Mouse (Mus musculus): ENCODE measurements at regions not wholly inside any gene's neighbourhood (a gene's known extent, or its start where the extent isn't known, plus 50 kb on each side); places are given as distances from the start of the nearest gene placed in this dataset.

GRCm38 (mm10) chr10:98839963-98840362, 74.2 kb upstream of the Atp2b1 start:
- Histone ChIP-seq H3K4me2 (ENCODE audit: low read depth, low read length) (no peak overlapping the region), H3K4me1 (ENCODE audit: control insufficient read depth, insufficient read depth, low read length) (no peaks in the 10 kb centered on the region), H3K27ac (replicated peaks; ENCODE audit: low read depth, low read length) (no peak overlapping the region), H3K36me3 (replicated peaks; ENCODE audit: control insufficient read depth, insufficient read depth, low read depth, low read length) (no peaks in the 10 kb centered on the region), H3K9me3 (replicated peaks; ENCODE audit: control insufficient read depth, low read length) (no peaks in the 10 kb centered on the region), H3K27me3 (ENCODE audit: control insufficient read depth, insufficient read depth, low read length) (no peaks in the 10 kb centered on the region), H3K4me3 (ENCODE audit: low read depth, low read length) (no peak overlapping the region), H3K9ac (replicated peaks; ENCODE audit: low read length) (no peak overlapping the region)
- 88% methylated on average over 11 of the region's 11 CpGs for WGBS
- DNase-seq (ENCODE audit: low spot score) (no peak), ATAC-seq (replicated peaks; ENCODE audit: insufficient number of reproducible peaks, low FRiP score, low TSS enrichment, low read depth) (no peak)

- no peaks in the 10 kb centered on the region for H3K4me1 ChIP-seq (ENCODE audit: control insufficient read depth, insufficient read depth, low read length)
- H3K36me3 ChIP-seq (replicated peaks; ENCODE audit: control insufficient read depth, insufficient read depth, low read depth, low read length), result no peaks in the 10 kb centered on the region
- DNase-seq (ENCODE audit: low spot score), result no peak
- no peak overlapping the region for H3K27ac ChIP-seq (replicated peaks; ENCODE audit: low read depth, low read length)
- no peaks in the 10 kb centered on the region for H3K9me3 ChIP-seq (replicated peaks; ENCODE audit: control insufficient read depth, low read length)
- WGBS, result 83% methylated on average over 8 of the region's 8 CpGs
- no peak overlapping the region for H3K4me2 ChIP-seq (ENCODE audit: low read depth, low read length)
- no peaks in the 10 kb centered on the region for H3K27me3 ChIP-seq (ENCODE audit: control insufficient read depth, insufficient read depth, low read length)
- no peak for ATAC-seq (replicated peaks; ENCODE audit: insufficient number of reproducible peaks, low FRiP score, low TSS enrichment, low read depth)
- H3K9ac ChIP-seq (replicated peaks; ENCODE audit: low read length), result no peak overlapping the region
- H3K4me3 ChIP-seq (ENCODE audit: low read depth, low read length), result no peak overlapping the region
Measured at GRCm38 (mm10) chr10:98840411-98840810, 73.8 kb upstream of the Atp2b1 start.

GRCm38 (mm10) chr10:98840957-98841831, 73.0 kb upstream of the Atp2b1 start:
- no peaks in the 10 kb centered on the region for H3K27me3 ChIP-seq (ENCODE audit: control insufficient read depth, insufficient read depth, low read length)
- ATAC-seq (replicated peaks; ENCODE audit: insufficient number of reproducible peaks, low FRiP score, low TSS enrichment, low read depth) (no peak), DNase-seq (ENCODE audit: low spot score) (no peak)
- no peaks in the 10 kb centered on the region for H3K36me3 ChIP-seq (replicated peaks; ENCODE audit: control insufficient read depth, insufficient read depth, low read depth, low read length)
- H3K4me1 ChIP-seq (ENCODE audit: control insufficient read depth, insufficient read depth, low read length), result no peaks in the 10 kb centered on the region
- H3K9ac ChIP-seq (replicated peaks; ENCODE audit: low read length), result no peak overlapping the region
- no peak overlapping the region for H3K4me3 ChIP-seq (ENCODE audit: low read depth, low read length)
- 82% methylated on average over 13 of the region's 13 CpGs for WGBS
- no peak overlapping the region for H3K4me2 ChIP-seq (ENCODE audit: low read depth, low read length)
- no peaks in the 10 kb centered on the region for H3K9me3 ChIP-seq (replicated peaks; ENCODE audit: control insufficient read depth, low read length)
- H3K27ac ChIP-seq (replicated peaks; ENCODE audit: low read depth, low read length), result no peak overlapping the region

- Histone ChIP-seq H3K4me2 (ENCODE audit: low read depth, low read length) (no peak overlapping the region), H3K9me3 (replicated peaks; ENCODE audit: control insufficient read depth, low read length) (no peaks in the 10 kb centered on the region), H3K27me3 (ENCODE audit: control insufficient read depth, insufficient read depth, low read length) (no peaks in the 10 kb centered on the region), H3K36me3 (replicated peaks; ENCODE audit: control insufficient read depth, insufficient read depth, low read depth, low read length) (no peaks in the 10 kb centered on the region), H3K4me1 (ENCODE audit: control insufficient read depth, insufficient read depth, low read length) (no peaks in the 10 kb centered on the region), H3K27ac (replicated peaks; ENCODE audit: low read depth, low read length) (no peak overlapping the region), H3K4me3 (ENCODE audit: low read depth, low read length) (no peak overlapping the region), H3K9ac (replicated peaks; ENCODE audit: low read length) (no peak overlapping the region)
- ATAC-seq (replicated peaks; ENCODE audit: insufficient number of reproducible peaks, low FRiP score, low TSS enrichment, low read depth) (no peak), DNase-seq (ENCODE audit: low spot score) (no peak)
- WGBS, result 87% methylated on average over 3 of the region's 3 CpGs
Measured at GRCm38 (mm10) chr10:98841860-98842259, 72.3 kb upstream of the Atp2b1 start.

GRCm38 (mm10) chr10:98842721-98843120, 71.5 kb upstream of the Atp2b1 start:
- H3K27ac ChIP-seq (replicated peaks; ENCODE audit: low read depth, low read length), result no peak overlapping the region
- no peak overlapping the region for H3K4me3 ChIP-seq (ENCODE audit: low read depth, low read length)
- no peaks in the 10 kb centered on the region for H3K36me3 ChIP-seq (replicated peaks; ENCODE audit: control insufficient read depth, insufficient read depth, low read depth, low read length)
- 67% methylated on average over 1 of the region's 1 CpGs for WGBS
- H3K9me3 ChIP-seq (replicated peaks; ENCODE audit: control insufficient read depth, low read length), result no peaks in the 10 kb centered on the region
- no peaks in the 10 kb centered on the region for H3K27me3 ChIP-seq (ENCODE audit: control insufficient read depth, insufficient read depth, low read length)
- ATAC-seq (replicated peaks; ENCODE audit: insufficient number of reproducible peaks, low FRiP score, low TSS enrichment, low read depth) (no peak), DNase-seq (ENCODE audit: low spot score) (no peak)
- H3K4me1 ChIP-seq (ENCODE audit: control insufficient read depth, insufficient read depth, low read length), result no peaks in the 10 kb centered on the region
- H3K9ac ChIP-seq (replicated peaks; ENCODE audit: low read length), result no peak overlapping the region
- no peak overlapping the region for H3K4me2 ChIP-seq (ENCODE audit: low read depth, low read length)

- no peak for DNase-seq (ENCODE audit: low spot score)
- Histone ChIP-seq H3K27me3 (ENCODE audit: control insufficient read depth, insufficient read depth, low read length) (no peaks in the 10 kb centered on the region), H3K9me3 (replicated peaks; ENCODE audit: control insufficient read depth, low read length) (no peaks in the 10 kb centered on the region), H3K36me3 (replicated peaks; ENCODE audit: control insufficient read depth, insufficient read depth, low read depth, low read length) (no peaks in the 10 kb centered on the region), H3K27ac (replicated peaks; ENCODE audit: low read depth, low read length) (no peak overlapping the region), H3K9ac (replicated peaks; ENCODE audit: low read length) (no peak overlapping the region), H3K4me1 (ENCODE audit: control insufficient read depth, insufficient read depth, low read length) (no peaks in the 10 kb centered on the region), H3K4me2 (ENCODE audit: low read depth, low read length) (no peak overlapping the region), H3K4me3 (ENCODE audit: low read depth, low read length) (no peak overlapping the region)
- 89% methylated on average over 3 of the region's 3 CpGs for WGBS
- no peak for ATAC-seq (replicated peaks; ENCODE audit: insufficient number of reproducible peaks, low FRiP score, low TSS enrichment, low read depth)
Measured at GRCm38 (mm10) chr10:98849851-98850250, 64.4 kb upstream of the Atp2b1 start.

GRCm38 (mm10) chr10:98857395-98857794, 56.8 kb upstream of the Atp2b1 start:
- Histone ChIP-seq H3K9ac (replicated peaks; ENCODE audit: low read length) (no peak overlapping the region), H3K4me3 (ENCODE audit: low read depth, low read length) (no peak overlapping the region), H3K4me2 (ENCODE audit: low read depth, low read length) (no peak overlapping the region), H3K4me1 (ENCODE audit: control insufficient read depth, insufficient read depth, low read length) (no peaks in the 10 kb centered on the region), H3K27ac (replicated peaks; ENCODE audit: low read depth, low read length) (no peak overlapping the region), H3K9me3 (replicated peaks; ENCODE audit: control insufficient read depth, low read length) (no peaks in the 10 kb centered on the region), H3K27me3 (ENCODE audit: control insufficient read depth, insufficient read depth, low read length) (no peaks in the 10 kb centered on the region), H3K36me3 (replicated peaks; ENCODE audit: control insufficient read depth, insufficient read depth, low read depth, low read length) (no peaks in the 10 kb centered on the region)
- 43% methylated on average over 3 of the region's 3 CpGs for WGBS
- DNase-seq (ENCODE audit: low spot score) (peak; percentile 14), ATAC-seq (replicated peaks; ENCODE audit: insufficient number of reproducible peaks, low FRiP score, low TSS enrichment, low read depth) (no peak)

GRCm38 (mm10) chr10:98861521-98861920, 52.7 kb upstream of the Atp2b1 start:
- Histone ChIP-seq H3K36me3 (replicated peaks; ENCODE audit: control insufficient read depth, insufficient read depth, low read depth, low read length) (no peaks in the 10 kb centered on the region), H3K4me3 (ENCODE audit: low read depth, low read length) (no peak overlapping the region), H3K9me3 (replicated peaks; ENCODE audit: control insufficient read depth, low read length) (no peaks in the 10 kb centered on the region), H3K4me1 (ENCODE audit: control insufficient read depth, insufficient read depth, low read length) (no peaks in the 10 kb centered on the region), H3K27ac (replicated peaks; ENCODE audit: low read depth, low read length) (no peak overlapping the region), H3K27me3 (ENCODE audit: control insufficient read depth, insufficient read depth, low read length) (no peaks in the 10 kb centered on the region), H3K4me2 (ENCODE audit: low read depth, low read length) (no peak overlapping the region), H3K9ac (replicated peaks; ENCODE audit: low read length) (no peak overlapping the region)
- no peak for ATAC-seq (replicated peaks; ENCODE audit: insufficient number of reproducible peaks, low FRiP score, low TSS enrichment, low read depth)
- DNase-seq (ENCODE audit: low spot score), result no peak
- WGBS, result 90% methylated on average over 10 of the region's 10 CpGs
